Mouse (Mus musculus): ENCODE measurements at regions not wholly inside any gene's neighbourhood (a gene's known extent, or its start where the extent isn't known, plus 50 kb on each side); places are given as distances from the start of the nearest gene placed in this dataset.

DNA sequence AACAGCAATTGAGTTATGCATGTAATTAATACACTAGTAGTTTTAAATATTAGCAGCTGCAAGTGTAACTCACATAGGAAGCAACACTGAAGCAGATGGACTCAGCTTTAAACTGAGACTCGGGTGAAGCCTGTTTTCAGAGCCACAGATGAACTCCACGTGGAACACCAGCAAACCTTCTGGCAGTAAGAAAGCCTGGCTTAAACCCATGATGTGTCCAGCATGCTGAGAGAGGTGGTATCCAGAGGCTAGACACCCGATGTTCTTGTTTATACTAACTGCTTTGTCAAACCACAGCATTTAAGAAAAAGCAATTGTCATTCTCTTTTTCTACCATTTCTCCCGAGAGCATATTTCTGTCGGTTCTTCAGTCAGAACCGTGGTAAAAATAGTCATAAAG lies 202.1 kb downstream of the Hace1 start:
- TF ChIP-seq POLR2A (IDR thresholded peaks at IDR 0.05; ENCODE audit: borderline replicate concordance, extremely low read depth, insufficient read depth, insufficient read length, poor library complexity, severe bottlenecking) (no peak), CTCF (IDR thresholded peaks at IDR 0.05; ENCODE audit: borderline replicate concordance, extremely low read depth, insufficient read depth, insufficient read length) (no peak)

All from brain, embryonic 14.5 days (tissue).